Mouse (Mus musculus) cerebellum, adult 2 months (tissue): ENCODE measurements at regions not wholly inside any gene's neighbourhood (a gene's known extent, or its start where the extent isn't known, plus 50 kb on each side); places are given as distances from the start of the nearest gene placed in this dataset.

ENCODE experiments used
- CTCF ChIP-seq: fragments of 200-500 bp; IDR thresholded peaks from 2 replicates; pipeline ENCODE4 v1.5.1; 2011; ENCODE audit warnings: low read depth, mild to moderate bottlenecking, control low read depth, low read length, moderate library complexity, borderline replicate concordance; ENCODE audit not compliant: insufficient read depth
- POLR2A ChIP-seq: fragments of 200-500 bp; IDR thresholded peaks from 2 replicates; pipeline ENCODE4 v1.6.1; 2011; ENCODE audit warnings: low read length, control low read depth, borderline replicate concordance; ENCODE audit not compliant: insufficient read depth

GRCm38 (mm10) chr5:149848465-149848864 lies 170.0 kb upstream of the Rxfp2 start:
- TF ChIP-seq POLR2A, result no peak
- TF ChIP-seq CTCF, result no peak
